Mouse (Mus musculus): ENCODE results near the gene Maneal. TPM values are rescaled to one million over a fixed set of nuclear protein-coding genes. Genes with fewer than 3 reads are reported as not detected.

The Maneal gene
- polyA plus RNA-seq (2015; fragmentation: Nextera tagmentation; extraction: Ambion mirVana), result 12.5 and 13.1 TPM in 2 replicates

DNA sequence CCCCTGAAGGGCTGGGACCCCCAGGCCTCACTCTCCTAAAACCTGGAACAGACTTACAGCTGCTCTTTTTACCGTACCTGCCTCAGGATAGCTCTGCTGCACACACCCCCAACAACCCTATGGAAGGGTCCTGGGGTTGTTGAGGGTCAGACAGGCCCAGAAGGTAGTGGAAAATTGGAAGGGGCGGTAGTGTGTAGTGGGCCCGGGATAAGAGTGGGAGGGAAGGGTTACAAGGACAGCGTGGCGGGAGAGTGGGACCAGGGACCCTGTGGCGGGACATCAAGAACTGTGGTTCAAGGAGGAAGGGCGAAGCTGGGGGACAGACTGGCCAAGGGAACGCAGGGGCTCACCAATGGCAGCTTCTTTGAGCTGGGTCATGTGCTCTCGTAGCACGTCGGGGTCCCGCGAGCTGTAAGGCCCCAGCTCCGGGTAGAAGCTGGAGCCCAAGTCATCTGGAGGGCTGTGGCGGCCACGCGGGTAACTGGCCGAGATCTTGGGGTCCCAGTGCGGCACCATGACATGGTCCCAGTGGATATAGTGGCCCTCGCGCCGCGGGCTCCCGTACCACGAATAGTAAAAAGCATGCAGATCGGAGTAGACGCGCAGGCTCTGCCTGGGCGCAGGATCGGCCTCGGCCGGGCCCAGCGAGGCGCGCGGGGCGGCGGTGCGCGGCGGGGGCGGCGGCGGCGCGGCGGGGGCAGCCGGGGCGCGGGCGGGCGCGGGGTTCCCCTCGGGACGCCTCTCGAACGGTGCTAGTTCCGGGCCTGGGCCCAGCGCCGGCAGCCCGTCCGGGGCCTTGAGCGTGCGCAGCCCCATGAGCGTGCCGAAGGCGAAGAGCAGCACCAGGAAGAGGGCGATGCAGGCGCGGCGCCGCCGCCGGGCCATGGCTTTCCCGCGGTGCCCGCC lies at the start of gene Maneal:
Gene Maneal (minus strand): TSS at position 889 of the 906 bp plus-strand sequence.

DNA sequence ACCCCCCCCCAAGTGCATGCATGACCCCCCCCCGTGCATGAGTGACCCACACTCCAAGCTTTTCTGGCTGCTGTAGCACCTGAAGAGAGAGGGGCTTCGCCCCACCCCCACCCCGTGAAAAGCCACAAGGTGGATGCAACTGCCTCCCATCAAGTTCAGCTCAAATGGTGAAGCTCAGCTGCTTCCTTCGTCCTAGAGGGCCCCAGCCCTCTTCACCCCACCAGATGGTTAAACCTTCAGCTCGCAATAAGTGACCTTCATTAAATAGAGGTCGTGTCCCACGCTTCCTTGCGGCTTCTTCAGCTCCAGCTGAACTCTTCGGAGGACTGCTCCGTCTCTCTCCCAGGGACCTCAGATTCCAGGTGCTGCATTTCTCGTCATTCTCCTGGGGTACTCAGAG lies 18.6 kb upstream of the Maneal start, which contains the start of gene Epha10:
Gene Epha10 (plus strand): TSS at position 301 of the 400 bp plus-strand sequence.

GRCm38 (mm10) chr4:124850933-124851658 lies 10.9 kb downstream of the Maneal start, which contains the start of gene 1110065P20Rik:
Gene 1110065P20Rik, minus strand, starts transcription at chr4:124851196.

DNA sequence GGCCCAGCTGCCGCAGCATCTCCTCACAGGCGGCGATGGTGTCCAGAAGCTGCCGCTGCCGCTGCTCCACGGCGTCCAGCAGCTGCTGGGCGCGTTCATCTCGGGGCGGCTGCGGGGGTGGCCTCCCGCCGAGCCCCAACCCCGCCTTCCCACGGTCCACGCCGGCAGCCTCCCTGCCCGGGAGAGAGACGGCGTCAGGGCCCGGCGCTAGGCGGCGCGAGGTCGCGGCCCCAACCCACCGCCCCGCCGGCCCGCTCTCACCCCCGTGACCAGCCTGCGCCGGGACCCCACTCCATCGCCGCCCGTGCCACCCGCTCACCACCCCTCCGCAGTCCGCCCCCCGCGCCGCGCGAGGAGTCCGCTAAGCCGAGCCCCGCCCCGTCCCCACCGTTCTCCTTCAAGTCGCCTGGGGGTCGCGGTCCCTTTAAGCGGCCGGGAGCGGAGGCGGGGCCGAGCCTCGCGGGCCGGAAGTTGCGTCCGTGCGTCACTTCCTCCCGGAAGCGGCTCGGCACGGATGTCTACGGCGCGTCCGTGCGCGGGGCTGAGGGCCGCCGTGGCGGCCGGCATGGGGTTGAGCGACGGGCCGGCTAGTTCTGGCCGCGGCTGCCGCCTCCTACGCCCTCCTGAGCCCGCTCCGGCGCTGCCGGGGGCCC lies 11.6 kb downstream of the Maneal start, which contains the start of gene Yrdc:
Gene Yrdc (plus strand): TSS at position 419 of the 653 bp plus-strand sequence.

Other genes starting within 250 kb of the Maneal start
- 6.4 and 7.9 TPM in 2 replicates for gene Pou3f1, start 205.4 kb downstream of the Maneal start, polyA plus RNA-seq (2015; fragmentation: Nextera tagmentation; extraction: Ambion mirVana)
- gene Utp11, start 168.6 kb downstream of the Maneal start, polyA plus RNA-seq (2015; fragmentation: Nextera tagmentation; extraction: Ambion mirVana), result 37.8 and 40.0 TPM in 2 replicates
- gene Fhl3, start 161.5 kb downstream of the Maneal start, polyA plus RNA-seq (2015; fragmentation: Nextera tagmentation; extraction: Ambion mirVana), result 2.6 and 2.8 TPM in 2 replicates
- gene Sf3a3, start 147.4 kb downstream of the Maneal start, polyA plus RNA-seq (2015; fragmentation: Nextera tagmentation; extraction: Ambion mirVana), result 70.4 and 74.0 TPM in 2 replicates
- 13.2 and 19.0 TPM in 2 replicates for gene Inpp5b, start 120.3 kb downstream of the Maneal start, polyA plus RNA-seq (2015; fragmentation: Nextera tagmentation; extraction: Ambion mirVana)
- gene Mtf1, start 60.1 kb downstream of the Maneal start, polyA plus RNA-seq (2015; fragmentation: Nextera tagmentation; extraction: Ambion mirVana), result 12.1 and 12.8 TPM in 2 replicates
- 42.8 and 47.8 TPM in 2 replicates for gene Yrdc, start 11.5 kb downstream of the Maneal start, polyA plus RNA-seq (2015; fragmentation: Nextera tagmentation; extraction: Ambion mirVana)
- 169 and 185 TPM in 2 replicates for gene 1110065P20Rik, start 11.0 kb downstream of the Maneal start, polyA plus RNA-seq (2015; fragmentation: Nextera tagmentation; extraction: Ambion mirVana)
- 12.1 and 14.5 TPM in 2 replicates for gene Epha10, start 18.7 kb upstream of the Maneal start, polyA plus RNA-seq (2015; fragmentation: Nextera tagmentation; extraction: Ambion mirVana)
- gene 9930104L06Rik, start 74.9 kb upstream of the Maneal start, polyA plus RNA-seq (2015; fragmentation: Nextera tagmentation; extraction: Ambion mirVana), result 9.3 and 12.8 TPM in 2 replicates
- 10.7 and 14.8 TPM in 2 replicates for gene Cdca8, start 77.1 kb upstream of the Maneal start, polyA plus RNA-seq (2015; fragmentation: Nextera tagmentation; extraction: Ambion mirVana)
- gene Rspo1, start 124.3 kb upstream of the Maneal start, polyA plus RNA-seq (2015; fragmentation: Nextera tagmentation; extraction: Ambion mirVana), result 1.1 and 1.5 TPM in 2 replicates
- 74.0 and 75.1 TPM in 2 replicates for gene Gnl2, start 154.4 kb upstream of the Maneal start, polyA plus RNA-seq (2015; fragmentation: Nextera tagmentation; extraction: Ambion mirVana)
- 1.1 and 1.2 TPM in 2 replicates for gene Dnali1, start 203.5 kb upstream of the Maneal start, polyA plus RNA-seq (2015; fragmentation: Nextera tagmentation; extraction: Ambion mirVana)
- gene Snip1, start 204.5 kb upstream of the Maneal start, polyA plus RNA-seq (2015; fragmentation: Nextera tagmentation; extraction: Ambion mirVana), result 16.2 and 17.7 TPM in 2 replicates
- gene Meaf6, start 223.0 kb upstream of the Maneal start, polyA plus RNA-seq (2015; fragmentation: Nextera tagmentation; extraction: Ambion mirVana), result 115 and 117 TPM in 2 replicates

All from neural tube, postnatal 0 days (tissue).